Mouse (Mus musculus) gastrocnemius, postnatal 4 days (tissue): ENCODE results near the gene Prickle1. TPM values are rescaled to one million over a fixed set of nuclear protein-coding genes. Genes with fewer than 3 reads are reported as not detected.

Experiments used
- DNase-seq, 2 experiments: peaks; one replicate each; pipeline ENCODE4 v3.0.0; 2021 to 2022; ENCODE audit warnings: low spot score in 2 of 2, mixed read lengths in 2 of 2
- total RNA-seq, 2 experiments: library from RNA; stranded (reverse); gene quantifications; 2 replicates each; pipeline ENCODE4 v1.2.3; 2021

Prickle1 gene
- total RNA-seq, 2 experiments from 2014 or later = 22.5 to 24.5 TPM

DNA sequence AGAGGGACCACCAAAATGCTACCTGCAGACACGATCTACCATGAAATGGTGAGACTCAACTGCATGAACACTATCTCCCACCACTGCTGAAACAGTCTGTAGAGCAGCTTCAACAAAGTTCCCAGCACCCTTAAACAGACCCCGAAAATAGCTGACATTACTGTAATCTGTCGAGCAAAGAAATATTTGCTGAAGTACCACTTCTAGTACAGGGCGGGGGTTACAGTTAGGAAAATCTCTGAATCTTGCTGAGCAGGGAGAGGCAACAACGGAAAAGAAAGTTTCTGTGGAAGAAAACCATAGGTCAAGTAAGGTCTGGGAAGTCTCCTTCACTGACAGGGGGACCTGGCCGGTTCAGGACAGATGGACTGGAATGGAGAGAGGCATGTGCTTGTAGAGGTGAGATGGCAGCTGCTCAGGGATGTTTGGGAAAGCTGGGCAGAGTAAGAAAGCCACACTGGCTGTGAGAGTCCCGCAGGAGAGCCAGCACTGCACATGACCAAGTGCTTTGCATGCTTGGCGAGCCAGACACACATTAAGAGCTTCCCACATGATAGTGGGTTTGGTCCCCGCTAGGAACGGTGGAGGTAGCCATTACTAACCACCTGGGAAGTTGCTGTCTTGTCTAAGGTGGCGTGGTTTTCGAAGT, 41.4 kb downstream of the Prickle1 start:
- DNase-seq = no peak

- peak in 1 of 2 experiments; percentile 50 for DNase-seq
These were observed 43.5 kb downstream of the Prickle1 start for GRCm38 (mm10) chr15:93552169-93552568.

- DNase-seq = no peak
These were observed 47.4 kb downstream of the Prickle1 start for GRCm38 (mm10) chr15:93548297-93548696.

GRCm38 (mm10) chr15:93539415-93539814, 56.3 kb downstream of the Prickle1 start:
- no peak for DNase-seq

GRCm38 (mm10) chr15:93538551-93539205, 57.0 kb downstream of the Prickle1 start:
- no peak for DNase-seq

- no peak for DNase-seq
These were observed 57.9 kb downstream of the Prickle1 start for GRCm38 (mm10) chr15:93537745-93538144.

GRCm38 (mm10) chr15:93536191-93536590, 59.5 kb downstream of the Prickle1 start:
- DNase-seq = no peak

GRCm38 (mm10) chr15:93530703-93531032, 65.0 kb downstream of the Prickle1 start:
- no peak for DNase-seq

DNA sequence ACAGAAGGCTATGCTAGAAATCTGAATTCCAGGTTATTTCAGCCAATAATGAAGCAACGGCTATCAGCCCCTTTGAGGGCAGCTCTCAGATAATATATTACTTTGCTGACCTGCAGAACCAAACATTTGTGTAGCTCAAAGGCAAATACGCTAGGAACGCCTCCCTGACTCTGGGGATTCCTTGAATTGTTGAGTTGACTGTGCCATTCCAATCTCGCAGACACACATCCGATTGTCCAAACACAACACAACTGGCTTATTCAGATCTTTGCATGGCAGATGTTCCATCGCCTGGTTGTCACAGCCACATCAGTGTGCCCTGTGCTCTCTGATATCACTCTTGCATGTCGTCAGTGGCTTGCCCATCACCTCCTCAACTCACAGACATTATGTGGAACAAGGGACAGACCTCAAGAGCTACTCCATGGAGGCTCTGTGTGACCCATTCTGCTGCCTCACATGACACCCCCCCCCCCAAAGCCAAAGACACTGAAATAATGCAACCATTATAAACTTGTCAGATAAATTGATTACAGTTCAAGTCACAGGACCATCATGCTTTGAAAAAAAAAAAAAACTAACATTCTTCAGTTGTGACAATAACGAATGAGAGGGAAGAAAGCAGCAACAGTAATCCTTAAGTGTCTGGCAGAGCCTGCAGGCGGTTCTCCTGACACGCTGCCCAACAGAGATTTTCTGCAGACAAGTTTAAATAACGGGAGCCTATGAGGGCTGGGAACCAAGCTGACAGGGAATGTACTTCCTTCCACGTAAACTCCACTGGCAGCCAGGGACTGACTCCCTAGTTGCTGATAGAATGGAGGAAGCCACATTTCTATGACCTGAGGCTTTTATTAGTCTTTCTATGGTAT, 65.6 kb downstream of the Prickle1 start:
- DNase-seq = peak in 1 of 2 experiments; percentile 39

- no peak for DNase-seq
These were observed 70.3 kb downstream of the Prickle1 start for GRCm38 (mm10) chr15:93525305-93525917.

DNA sequence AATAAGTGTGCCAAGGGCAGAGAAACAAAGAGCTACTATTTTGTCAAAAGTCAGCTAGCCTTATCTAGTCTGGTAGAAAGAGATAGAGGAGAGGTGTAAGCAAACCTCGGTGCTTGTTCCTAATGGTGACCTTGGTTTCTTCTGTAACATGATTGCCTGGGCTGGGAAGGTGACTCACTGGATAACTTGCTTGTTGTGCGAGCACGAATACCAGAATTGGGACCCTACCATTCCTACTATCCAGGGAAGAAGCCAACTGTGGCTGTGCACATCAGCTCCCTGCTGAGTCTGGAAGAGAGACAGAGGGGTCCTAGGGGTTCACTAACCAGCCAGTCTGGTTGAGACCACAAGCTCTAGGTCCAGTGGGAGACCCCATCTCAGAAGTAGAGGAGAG, 73.9 kb downstream of the Prickle1 start:
- DNase-seq = no peak

DNA sequence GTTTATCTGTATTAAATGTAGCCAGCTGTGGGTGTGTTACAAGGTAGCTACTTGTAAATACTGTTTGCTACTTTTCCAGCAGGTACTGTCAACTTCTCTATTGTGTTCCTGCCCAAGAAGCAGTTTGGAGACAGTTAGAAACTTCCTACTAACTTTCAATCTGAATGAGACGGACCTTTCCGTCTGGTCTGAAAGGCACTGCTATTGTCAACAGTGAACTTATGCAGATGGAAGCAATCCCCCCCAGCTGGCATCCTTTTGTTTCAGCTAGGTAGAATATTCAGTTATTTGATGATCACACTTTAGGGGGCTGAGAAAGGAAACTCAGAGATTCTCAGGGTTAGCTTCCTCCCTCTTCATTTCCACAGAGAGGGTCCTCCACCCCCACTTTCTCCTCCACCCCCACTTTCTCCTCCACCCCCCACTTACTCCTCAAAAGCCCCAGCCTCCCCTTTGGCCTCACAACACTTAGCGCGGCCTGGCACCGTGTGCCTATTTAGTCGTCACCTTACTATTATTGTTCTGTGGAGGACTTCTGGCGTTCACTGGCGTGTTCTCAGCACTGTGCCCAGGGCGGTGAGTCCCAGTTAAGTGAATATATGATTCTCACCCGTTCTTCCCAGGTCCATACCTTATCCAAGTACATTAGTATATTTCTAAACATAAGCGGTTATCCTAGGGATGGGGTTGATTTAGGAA, 74.5 kb downstream of the Prickle1 start:
- DNase-seq = no peak

DNA sequence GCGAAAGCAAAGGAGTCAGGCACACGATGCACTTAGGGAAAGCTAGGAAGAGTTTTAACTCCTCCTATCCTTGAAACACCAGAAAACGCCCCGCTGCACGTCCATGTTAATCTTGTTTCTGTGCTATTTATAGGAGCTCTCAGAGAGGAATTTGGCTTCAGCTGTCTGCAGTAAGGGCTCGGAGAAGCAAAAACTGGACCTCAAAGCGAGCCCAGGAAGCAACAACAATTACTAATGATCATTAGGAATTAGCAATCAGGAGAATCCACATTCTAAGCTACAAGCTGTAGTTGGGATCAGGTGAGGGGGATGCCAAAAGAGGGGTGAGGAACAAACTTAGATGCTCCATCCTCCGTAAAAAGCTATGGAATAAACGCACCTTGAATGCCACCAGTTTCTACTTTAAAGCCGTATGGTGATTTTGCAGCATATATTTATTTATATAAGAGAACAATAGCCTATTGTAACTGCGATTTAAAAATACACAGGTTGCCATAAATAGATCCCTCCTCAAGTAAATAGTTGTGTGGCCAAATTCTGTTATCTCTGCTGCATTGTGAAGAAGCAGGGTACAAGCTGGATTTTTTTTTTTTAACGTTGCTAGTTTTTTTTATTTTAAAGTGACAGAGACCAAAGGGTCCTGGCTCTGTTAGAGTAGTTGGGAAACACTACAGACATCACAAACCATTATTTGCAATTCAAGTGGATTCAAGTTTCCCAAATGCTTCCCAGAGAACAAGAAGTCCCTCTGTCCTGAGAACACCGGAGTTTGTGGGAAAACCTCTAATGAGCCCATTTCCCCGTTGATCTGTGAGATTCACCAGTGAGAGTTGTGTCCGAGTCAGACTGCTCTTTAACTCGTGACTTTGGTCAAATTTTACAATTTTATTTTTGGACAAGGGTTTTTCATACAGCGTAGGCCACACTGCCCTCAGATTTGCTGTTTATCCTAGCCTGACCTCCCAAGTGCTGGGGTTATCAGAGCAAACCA, 75.6 kb downstream of the Prickle1 start:
- DNase-seq = peak in 1 of 2 experiments; percentile 30

- peak; percentile 87 to 91 for DNase-seq
These were observed 76.5 kb downstream of the Prickle1 start for GRCm38 (mm10) chr15:93518941-93519835.

- peak in 1 of 2 experiments; percentile 26 for DNase-seq
These were observed 77.4 kb downstream of the Prickle1 start for GRCm38 (mm10) chr15:93518143-93518902.

DNA sequence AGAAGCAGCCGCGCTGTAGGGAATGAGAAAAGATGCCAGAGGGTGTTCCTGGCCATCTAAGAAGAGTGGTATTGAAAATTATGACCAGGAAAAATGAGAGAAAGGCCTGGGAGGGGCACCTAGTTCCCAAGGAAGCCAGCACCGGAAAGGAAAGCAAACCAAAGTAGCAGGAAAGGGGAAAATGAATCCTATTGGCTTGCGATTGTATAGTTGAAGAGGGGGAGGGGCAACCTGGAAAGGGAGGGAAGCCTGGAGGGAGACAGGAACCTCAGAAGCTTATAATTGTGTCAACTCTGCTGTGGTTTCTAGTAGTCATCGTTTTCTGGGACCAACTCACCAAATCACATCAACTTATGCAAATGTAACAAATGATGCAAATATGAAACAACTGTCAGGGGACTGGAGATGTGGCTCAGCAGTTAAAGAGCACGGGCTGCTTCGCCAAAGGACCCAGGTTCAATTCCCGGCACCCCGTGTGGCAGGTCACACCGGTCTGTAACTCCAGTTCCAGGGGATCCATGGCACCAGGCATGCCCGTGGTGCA, 78.6 kb downstream of the Prickle1 start:
- no peak for DNase-seq

- no peak for DNase-seq
These were observed 80.4 kb downstream of the Prickle1 start for GRCm38 (mm10) chr15:93515316-93515715.

DNA sequence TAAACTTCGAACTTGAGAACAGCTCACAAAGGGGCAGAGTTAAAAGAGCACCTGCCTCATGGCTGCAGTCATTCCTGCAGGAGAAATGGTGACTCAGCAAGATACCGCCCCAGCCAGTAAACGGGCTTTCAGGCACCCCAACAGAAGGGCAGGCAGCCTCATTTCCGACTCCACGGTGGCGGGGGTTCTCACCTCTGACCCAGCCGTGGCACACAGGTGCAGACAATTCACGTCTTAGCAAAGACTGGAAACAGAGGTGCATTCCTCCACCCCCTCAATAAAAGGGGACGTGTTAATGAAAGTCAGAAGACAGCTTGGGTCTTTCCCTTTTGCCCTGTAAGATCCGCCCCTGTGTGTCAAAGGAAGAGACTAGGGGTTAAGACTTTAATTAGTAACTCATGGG, 81.8 kb downstream of the Prickle1 start:
- no peak for DNase-seq
